Mouse (Mus musculus): ENCODE measurements around the gene Gm11168.
"Not testable (repeated sequence)": the region's sequence is repeated elsewhere in the genome, so short reads cannot be mapped to it uniquely, and the experiment has no call there.

The Gm11168 gene

DNA sequence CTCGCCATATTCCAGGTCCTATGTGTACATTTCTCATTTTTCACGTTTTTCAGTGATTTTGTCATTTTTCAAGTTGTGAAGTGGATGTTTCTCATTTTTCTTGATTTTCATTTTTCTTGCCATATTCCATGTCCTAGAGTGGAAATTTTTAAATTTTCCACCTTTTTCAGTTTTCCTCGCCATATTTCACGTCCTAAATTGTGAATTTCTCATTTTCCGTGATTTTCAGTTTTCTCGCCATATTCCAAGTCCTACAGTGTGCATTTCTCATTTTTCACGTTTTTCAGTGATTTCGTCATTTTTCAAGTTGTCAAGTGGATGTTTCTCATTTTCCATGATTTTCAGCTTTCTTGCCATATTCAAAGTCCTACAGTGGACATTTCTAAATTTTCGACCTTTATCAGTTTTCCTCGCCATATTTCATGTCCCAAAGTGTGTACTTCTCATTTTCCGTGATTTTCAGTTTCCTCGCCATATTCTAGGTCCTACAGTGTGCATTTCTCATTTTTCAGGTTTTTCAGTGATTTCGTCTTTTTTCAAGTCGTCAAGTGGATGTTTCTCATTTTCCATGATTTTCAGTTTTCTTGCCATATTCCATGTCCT lies at the start of gene Gm11168:
Gm11168 (plus strand) TSS at position 553 of the 603 bp plus-strand sequence.
- not testable (repeated sequence) for DNase-seq

GRCm38 (mm10) chr9:3000445-3000972 lies 2.6 kb upstream of the Gm11168 start, which contains the start of gene Gm10722:
Gm10722 (plus strand) TSS chr9:3000922.
- DNase-seq = peak; percentile 43 to 56

GRCm38 (mm10) chr9:3001006-3001405 lies 2.1 kb upstream of the Gm11168 start:
- DNase-seq = peak; percentile 56 to 64

GRCm38 (mm10) chr9:3001948-3002659 lies 1.0 kb upstream of the Gm11168 start:
- DNase-seq = peak; percentile 100

DNA sequence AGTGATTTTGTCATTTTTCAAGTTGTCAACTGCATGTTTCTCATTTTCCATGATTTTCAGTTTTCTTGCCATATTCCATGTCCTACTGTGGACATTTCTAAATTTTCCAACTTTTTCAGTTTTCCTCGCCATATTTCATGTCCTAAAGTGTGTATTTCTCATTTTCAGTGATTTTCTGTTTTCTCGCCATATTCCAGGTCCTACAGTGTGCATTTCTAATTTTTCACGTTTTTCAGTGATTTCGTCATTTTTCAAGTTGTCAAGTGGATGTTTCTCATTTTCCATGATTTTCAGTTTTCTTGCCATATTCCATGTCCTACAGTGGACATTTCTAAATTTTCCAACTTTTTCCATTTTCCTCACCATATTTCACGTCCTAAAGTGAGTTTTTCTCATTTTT lies 3.0 kb downstream of the Gm11168 start:
- not testable (repeated sequence) for DNase-seq

DNA sequence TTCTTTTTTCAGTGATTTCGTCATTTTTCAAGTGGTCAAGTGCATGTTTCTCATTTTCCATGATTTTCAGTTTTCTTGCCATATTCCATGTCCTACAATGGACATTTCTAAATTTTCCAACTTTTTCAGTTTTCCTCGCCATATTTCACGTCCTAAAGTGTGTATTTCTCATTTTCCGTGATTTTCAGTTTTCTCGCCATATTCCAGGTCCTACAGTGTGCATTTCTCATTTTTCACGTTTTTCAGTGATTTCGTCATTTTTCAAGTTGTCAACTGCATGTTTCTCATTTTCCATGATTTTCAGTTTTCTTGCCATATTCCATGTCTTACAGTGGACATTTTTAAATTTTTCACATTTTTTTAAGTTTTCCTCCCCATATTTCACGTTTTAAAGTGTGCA lies 3.5 kb downstream of the Gm11168 start:
- DNase-seq = peak; percentile 96 to 98

GRCm38 (mm10) chr9:3007272-3007671 lies 4.1 kb downstream of the Gm11168 start:
- DNase-seq = not testable (repeated sequence)

DNA sequence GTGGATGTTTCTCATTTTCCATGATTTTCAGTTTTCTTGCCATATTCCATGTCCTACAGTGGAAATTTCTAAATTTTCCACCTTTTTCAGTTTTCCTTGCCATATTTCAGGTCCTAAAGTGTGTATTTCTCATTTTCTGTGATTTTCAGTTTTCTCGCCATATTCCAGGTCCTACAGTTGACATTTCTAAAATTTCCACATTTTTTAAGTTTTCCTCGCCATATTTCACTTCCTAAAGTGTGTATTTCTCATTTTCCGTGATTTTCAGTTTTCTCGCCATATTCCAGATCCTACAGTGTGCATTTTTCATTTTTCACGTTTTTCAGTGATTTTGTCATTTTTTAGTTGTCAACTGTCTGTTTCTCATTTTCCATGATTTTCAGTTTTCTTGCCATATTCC lies 6.2 kb downstream of the Gm11168 start:
- not testable (repeated sequence) for DNase-seq

DNA sequence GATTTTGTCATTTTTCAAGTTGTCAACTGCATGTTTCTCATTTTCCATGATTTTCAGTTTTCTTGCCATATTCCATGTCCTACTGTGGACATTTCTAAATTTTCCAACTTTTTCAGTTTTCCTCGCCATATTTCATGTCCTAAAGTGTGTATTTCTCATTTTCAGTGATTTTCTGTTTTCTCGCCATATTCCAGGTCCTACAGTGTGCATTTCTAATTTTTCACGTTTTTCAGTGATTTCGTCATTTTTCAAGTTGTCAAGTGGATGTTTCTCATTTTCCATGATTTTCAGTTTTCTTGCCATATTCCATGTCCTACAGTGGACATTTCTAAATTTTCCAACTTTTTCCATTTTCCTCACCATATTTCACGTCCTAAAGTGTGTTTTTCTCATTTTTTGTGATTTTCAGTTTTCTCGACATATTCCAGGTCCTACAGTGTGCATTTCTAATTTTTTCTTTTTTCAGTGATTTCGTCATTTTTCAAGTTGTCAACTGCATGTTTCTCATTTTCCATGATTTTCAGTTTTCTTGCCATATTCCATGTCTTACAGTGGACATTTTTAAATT lies 9.0 kb downstream of the Gm11168 start:
- DNase-seq = not testable (repeated sequence)

GRCm38 (mm10) chr9:3012733-3013279 lies 9.7 kb downstream of the Gm11168 start, which contains the start of gene Gm10721:
Gm10721 (plus strand) TSS chr9:3013140.
- DNase-seq = not testable (repeated sequence)

- not testable (repeated sequence) for DNase-seq
These were observed 12.2 kb downstream of the Gm11168 start, which contains the start of gene Gm10720 for GRCm38 (mm10) chr9:3015354-3015753. Gm10720 (plus strand) TSS chr9:3015654.

DNA sequence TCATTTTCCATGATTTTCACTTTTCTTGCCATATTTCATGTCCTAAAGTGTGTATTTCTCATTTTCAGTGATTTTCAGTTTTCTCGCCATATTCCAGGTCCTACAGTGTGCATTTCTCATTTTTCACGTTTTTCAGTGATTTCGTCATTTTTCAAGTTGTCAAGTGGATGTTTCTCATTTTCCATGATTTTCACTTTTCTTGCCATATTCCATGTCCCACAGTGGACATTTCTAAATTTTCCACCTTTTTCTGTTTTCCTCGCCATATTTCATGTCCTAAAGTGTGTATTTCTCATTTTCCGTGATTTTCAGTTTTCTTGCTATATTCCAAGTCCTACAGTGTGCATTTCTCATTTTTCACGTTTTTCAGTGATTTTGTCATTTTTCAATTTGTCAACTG lies 12.8 kb downstream of the Gm11168 start:
- peak; percentile 25 to 34 for DNase-seq

DNA sequence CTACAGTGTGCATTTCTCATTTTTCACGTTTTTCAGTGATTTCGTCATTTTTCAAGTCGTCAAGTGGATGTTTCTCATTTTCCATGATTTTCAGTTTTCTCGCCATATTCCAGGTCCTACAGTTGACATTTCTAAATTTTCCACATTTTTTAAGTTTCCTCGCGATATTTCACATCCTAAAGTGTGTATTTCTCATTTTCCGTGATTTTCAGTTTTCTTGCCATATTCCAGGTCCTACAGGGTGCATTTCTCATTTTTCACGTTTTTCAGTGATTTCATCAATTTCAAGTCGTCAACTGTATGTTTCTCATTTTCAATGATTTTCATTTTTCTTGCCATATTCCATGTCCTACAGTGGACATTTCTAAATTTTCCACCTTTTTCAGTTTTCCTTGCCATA lies 14.0 kb downstream of the Gm11168 start, which contains the start of gene Gm10719:
Gm10719 (plus strand) TSS at position 301 of the 400 bp plus-strand sequence.
- not testable (repeated sequence) for DNase-seq

DNA sequence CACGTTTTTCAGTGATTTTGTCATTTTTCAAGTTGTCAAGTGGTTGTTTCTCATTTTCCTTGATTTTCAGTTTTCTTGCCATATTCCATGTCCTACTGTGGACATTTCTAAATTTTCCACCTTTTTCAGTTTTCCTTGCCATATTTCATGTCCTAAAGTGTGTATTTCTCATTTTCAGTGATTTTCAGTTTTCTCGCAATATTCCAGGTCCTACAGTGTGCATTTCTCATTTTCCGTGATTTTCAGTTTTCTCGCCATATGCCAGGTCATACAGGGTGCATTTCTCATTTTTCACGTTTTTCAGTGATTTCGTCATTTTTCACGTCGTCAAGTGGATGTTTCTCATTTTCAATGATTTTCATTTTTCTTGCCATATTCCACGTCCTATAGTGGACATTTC lies 15.8 kb downstream of the Gm11168 start:
- DNase-seq = peak; percentile 74 to 76

GRCm38 (mm10) chr9:3019835-3020727 lies 16.9 kb downstream of the Gm11168 start:
- DNase-seq = peak; percentile 76 to 78

- DNase-seq = peak; percentile 84 to 85
These were observed 19.3 kb downstream of the Gm11168 start for GRCm38 (mm10) chr9:3022316-3023008.

DNA sequence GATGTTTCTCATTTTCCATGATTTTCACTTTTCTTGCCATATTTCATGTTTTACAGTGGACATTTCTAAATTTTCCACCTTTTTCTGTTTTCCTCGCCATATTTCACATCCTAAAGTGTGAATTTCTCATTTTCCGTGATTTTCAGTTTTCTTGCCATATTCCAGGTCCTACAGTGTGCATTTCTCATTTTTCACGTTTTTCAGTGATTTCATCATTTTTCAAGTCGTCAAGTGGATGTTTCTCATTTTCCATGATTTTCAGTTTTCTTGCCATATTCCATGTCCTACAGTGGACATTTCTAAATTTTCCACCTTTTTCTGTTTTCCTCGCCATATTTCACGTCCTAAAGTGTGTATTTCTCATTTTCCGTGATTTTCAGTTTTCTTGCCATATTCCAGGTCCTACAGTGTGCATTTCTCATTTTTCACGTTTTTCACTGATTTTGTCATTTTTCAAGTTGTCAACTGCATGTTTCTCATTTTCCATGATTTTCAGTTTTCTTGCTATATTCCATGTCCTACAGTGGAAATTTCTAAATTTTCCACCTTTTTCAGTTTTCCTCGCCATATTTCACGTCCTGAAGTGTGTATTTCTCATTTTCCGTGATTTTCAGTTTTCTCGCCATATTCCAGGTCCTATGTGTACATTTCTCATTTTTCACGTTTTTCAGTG lies 20.3 kb downstream of the Gm11168 start, which contains the start of gene Gm10718:
Gm10718 (plus strand) TSS at position 236 of the 673 bp plus-strand sequence.
- DNase-seq = peak; percentile 70 to 73

DNA sequence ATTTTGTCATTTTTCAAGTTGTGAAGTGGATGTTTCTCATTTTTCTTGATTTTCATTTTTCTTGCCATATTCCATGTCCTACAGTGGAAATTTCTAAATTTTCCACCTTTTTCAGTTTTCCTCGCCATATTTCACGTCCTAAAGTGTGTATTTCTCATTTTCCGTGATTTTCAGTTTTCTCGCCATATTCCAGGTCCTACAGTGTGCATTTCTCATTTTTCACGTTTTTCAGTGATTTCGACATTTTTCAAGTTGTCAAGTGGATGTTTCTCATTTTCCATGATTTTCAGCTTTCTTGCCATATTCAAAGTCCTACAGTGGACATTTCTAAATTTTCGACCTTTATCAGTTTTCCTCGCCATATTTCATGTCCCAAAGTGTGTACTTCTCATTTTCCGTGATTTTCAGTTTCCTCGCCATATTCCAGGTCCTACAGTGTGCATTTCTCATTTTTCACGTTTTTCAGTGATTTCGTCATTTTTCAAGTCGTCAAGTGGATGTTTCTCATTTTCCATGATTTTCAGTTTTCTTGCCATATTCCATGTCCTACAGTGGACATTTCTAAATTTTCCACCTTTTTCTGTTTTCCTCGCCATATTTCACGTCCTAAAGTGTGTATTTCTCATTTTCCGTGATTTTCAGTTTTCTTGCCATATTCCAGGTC lies 21.0 kb downstream of the Gm11168 start:
- peak; percentile 98 to 100 for DNase-seq

GRCm38 (mm10) chr9:3024912-3025467 lies 21.8 kb downstream of the Gm11168 start, which contains the start of gene Gm10717:
Gm10717 (plus strand) TSS chr9:3025417.
- DNase-seq = peak; percentile 59 to 63

DNA sequence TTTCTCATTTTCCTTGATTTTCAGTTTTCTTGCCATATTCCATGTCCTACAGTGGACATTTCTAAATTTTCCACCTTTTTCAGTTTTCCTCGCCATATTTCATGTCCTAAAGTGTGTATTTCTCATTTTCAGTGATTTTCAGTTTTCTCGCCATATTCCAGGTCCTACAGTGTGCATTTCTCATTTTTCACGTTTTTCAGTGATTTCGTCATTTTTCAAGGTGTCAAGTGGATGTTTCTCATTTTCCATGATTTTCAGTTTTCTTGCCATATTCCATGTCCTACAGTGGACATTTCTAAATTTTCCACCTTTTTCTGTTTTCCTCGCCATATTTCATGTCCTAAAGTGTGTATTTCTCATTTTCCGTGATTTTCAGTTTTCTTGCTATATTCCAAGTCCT lies 22.5 kb downstream of the Gm11168 start:
- peak; percentile 81 for DNase-seq

Measured in B cell, adult 2 months (primary cell).